Mouse (Mus musculus): Measurements from ENCODE around the gene Uts2b.
A peak's percentile ranks its signal among the peaks of the same experiment; 100 is the strongest.

The Uts2b gene

DNA sequence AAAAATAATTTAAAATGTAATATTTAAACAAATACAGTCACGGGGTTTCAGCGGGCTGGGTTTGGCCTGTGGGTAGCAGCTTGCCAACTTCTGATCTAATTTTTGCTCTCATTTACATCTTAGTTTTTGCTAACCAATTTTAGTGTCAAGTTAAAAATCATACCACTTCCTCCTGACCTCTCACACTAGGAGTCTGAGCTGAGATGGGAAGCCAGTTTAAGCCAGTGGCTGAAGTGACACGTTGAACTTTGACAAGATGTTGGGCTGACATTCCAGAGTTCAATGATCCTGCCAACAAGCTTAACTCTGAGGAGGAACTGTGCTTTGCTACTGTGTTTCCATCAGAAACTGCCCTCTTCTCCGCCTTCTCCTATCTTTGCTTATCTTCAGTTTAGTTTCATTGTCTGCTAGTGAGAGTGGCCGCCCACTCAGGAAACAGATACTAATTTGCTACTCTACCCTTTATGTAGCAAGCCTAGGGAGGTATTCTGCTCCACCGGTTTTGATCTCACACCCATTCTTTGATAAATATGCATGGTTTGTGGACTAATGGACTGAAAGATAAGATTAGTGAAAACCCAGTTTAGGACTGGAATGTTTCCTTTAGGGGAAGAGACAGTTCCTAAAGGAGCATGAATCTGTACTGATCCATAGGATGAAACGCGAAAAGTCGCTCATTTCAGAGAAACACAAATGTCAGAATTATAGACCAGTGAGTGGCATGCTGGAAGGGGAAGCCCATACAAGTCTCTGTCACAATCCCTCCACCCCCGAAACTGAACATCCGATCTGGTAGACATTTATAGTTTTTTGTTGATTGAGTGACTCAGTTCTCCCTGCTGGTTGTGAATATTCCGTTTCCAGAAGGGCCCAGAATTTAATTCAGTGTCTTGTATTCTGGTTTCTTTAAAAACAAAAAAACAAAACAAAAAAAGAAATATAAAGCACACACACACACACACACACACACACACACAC lies 17.9 kb upstream of the Uts2b start:
- no peaks in the 10 kb centered on the region for H3K27me3 ChIP-seq (ENCODE audit: control insufficient read depth, insufficient read depth, low read length, poor library complexity, severe bottlenecking)
- no peaks in the 10 kb centered on the region for H3K36me3 ChIP-seq (ENCODE audit: control insufficient read depth, insufficient read depth, low read length, poor library complexity, severe bottlenecking)
- DNase-seq (ENCODE audit: low read depth, low spot score): peak; percentile 80

DNA sequence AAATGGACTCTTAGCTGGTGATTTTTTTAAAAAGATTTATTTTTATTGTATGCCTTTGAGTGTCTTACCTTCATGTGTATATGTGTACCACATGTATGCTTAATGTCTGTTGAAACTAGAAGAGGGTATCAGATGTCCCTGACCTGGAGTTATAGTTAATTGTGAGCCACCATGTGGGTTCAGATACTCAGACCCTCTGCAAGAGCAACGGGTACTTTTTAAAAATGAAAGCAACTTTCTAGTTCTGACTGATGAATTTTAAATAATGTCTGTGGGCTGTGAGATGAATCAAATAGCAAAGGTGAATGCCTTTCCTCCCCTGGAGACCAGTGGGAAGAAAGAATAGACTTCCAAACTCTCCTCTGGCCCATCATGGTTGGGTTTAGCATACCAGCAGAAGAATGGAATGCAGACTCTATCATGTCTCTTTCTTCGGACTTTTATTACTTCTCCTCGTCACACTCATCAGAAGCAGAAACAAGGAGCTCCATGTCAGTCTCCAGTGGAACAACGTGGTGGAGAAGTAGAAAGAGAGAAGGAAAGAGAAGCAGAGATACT lies 16.9 kb upstream of the Uts2b start:
- no peak for DNase-seq (ENCODE audit: low read depth, low spot score)
- H3K36me3 ChIP-seq (ENCODE audit: control insufficient read depth, insufficient read depth, low read length, poor library complexity, severe bottlenecking): no peaks in the 10 kb centered on the region
- no peaks in the 10 kb centered on the region for H3K27me3 ChIP-seq (ENCODE audit: control insufficient read depth, insufficient read depth, low read length, poor library complexity, severe bottlenecking)

- Histone ChIP-seq H3K27me3 (ENCODE audit: control insufficient read depth, insufficient read depth, low read length, poor library complexity, severe bottlenecking) (no peaks in the 10 kb centered on the region), H3K36me3 (ENCODE audit: control insufficient read depth, insufficient read depth, low read length, poor library complexity, severe bottlenecking) (no peaks in the 10 kb centered on the region)
- no peak for DNase-seq (ENCODE audit: low read depth, low spot score)
Measured at GRCm38 (mm10) chr16:27385649-27386048, 15.6 kb upstream of the Uts2b start.

- peak; percentile 29 for DNase-seq (ENCODE audit: low read depth, low spot score)
- Histone ChIP-seq H3K36me3 (ENCODE audit: control insufficient read depth, insufficient read depth, low read length, poor library complexity, severe bottlenecking) (no peaks in the 10 kb centered on the region), H3K27me3 (ENCODE audit: control insufficient read depth, insufficient read depth, low read length, poor library complexity, severe bottlenecking) (no peaks in the 10 kb centered on the region)
Measured at GRCm38 (mm10) chr16:27384893-27385603, 15.0 kb upstream of the Uts2b start.

- Histone ChIP-seq H3K36me3 (ENCODE audit: control insufficient read depth, insufficient read depth, low read length, poor library complexity, severe bottlenecking) (no peaks in the 10 kb centered on the region), H3K27me3 (ENCODE audit: control insufficient read depth, insufficient read depth, low read length, poor library complexity, severe bottlenecking) (no peaks in the 10 kb centered on the region)
- no peak for DNase-seq (ENCODE audit: low read depth, low spot score)
Measured at GRCm38 (mm10) chr16:27382217-27382616, 12.2 kb upstream of the Uts2b start.

- Histone ChIP-seq H3K27me3 (ENCODE audit: control insufficient read depth, insufficient read depth, low read length, poor library complexity, severe bottlenecking) (no peaks in the 10 kb centered on the region), H3K36me3 (ENCODE audit: control insufficient read depth, insufficient read depth, low read length, poor library complexity, severe bottlenecking) (no peaks in the 10 kb centered on the region)
- DNase-seq (ENCODE audit: low read depth, low spot score): no peak
Measured at GRCm38 (mm10) chr16:27376556-27376955, 6.5 kb upstream of the Uts2b start.

DNA sequence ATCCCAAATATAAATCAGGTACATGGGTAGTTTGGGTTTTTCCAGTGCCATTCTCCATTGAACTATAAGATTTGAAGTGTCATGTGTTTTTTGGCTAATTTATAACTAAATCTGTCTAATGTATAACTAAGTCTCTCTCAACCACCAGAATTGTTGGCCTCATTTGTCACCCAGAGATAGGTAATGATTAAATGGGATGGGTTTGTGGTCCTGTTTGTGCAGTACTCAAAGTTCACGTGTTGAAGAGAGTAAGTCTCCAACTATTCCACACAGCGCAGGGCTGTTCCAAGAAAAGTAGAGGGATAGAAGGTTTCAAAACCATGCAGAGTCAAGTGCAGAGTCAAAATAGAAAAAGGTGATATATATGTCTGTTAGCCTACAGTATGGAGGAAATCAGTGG lies 5.3 kb upstream of the Uts2b start:
- no peak for DNase-seq (ENCODE audit: low read depth, low spot score)
- Histone ChIP-seq H3K27me3 (ENCODE audit: control insufficient read depth, insufficient read depth, low read length, poor library complexity, severe bottlenecking) (no peaks in the 10 kb centered on the region), H3K36me3 (ENCODE audit: control insufficient read depth, insufficient read depth, low read length, poor library complexity, severe bottlenecking) (no peaks in the 10 kb centered on the region)

DNA sequence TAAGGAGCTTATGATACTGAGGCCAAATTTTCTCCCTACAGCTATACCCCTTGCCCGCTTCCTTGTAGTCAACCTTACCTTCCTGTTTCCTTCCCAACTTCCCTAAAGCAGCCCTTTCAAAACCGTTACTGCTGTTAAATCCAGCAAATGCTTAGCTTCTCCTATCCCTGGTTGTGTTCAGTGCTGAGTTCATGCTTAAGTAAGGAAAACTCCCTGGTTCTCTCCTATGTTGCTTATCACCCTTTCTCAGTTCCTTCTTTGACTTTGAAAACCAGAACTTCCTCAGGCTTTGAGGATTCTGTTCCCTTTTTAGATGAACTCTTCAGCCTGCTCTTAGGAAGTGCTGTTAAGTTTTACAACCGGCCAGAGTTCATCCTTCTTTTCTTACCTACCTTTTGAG lies 4.1 kb upstream of the Uts2b start:
- H3K36me3 ChIP-seq (ENCODE audit: control insufficient read depth, insufficient read depth, low read length, poor library complexity, severe bottlenecking): no peaks in the 10 kb centered on the region
- H3K27me3 ChIP-seq (ENCODE audit: control insufficient read depth, insufficient read depth, low read length, poor library complexity, severe bottlenecking): no peaks in the 10 kb centered on the region
- DNase-seq (ENCODE audit: low read depth, low spot score): peak; percentile 63

DNA sequence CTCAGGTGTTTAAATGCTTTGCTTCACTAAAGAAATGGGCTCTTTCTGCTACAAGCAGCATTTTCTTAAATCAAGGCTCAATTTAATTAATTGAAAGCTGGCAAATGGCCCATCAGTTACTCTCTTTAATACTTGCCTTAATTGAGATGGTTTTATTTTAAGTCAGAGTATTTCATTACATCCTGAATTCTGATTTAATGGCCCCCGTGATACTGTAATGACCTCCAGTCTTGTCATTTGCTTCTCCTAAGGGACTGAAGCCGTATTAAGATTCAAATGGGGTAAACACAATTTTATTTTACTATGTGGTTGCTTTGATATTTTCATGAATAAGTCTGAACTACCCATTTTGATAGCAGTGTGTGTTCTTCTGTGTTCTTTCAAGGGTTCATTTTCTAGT lies 661 bp upstream of the Uts2b start:
- no peak for DNase-seq (ENCODE audit: low read depth, low spot score)
- no peaks in the 10 kb centered on the region for H3K27me3 ChIP-seq (ENCODE audit: control insufficient read depth, insufficient read depth, low read length, poor library complexity, severe bottlenecking)
- H3K36me3 ChIP-seq (ENCODE audit: control insufficient read depth, insufficient read depth, low read length, poor library complexity, severe bottlenecking): no peaks in the 10 kb centered on the region

DNA sequence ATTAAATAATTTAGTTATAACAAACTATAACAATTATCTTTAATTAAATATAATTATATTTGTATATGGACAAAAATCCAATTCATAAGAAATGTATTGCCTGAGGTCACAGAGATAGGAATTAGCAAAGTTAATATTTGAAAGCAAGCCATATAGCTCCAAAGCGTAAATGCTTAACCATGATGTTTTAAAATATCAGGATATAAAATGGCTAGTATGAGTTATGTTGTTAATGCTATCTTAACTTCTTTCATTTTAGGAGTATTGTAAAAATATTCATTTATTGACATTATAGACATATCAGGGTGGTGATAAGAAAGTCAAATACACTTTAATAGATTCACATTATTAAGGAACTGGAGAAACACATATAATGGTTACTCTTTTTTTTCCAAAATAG lies 10.0 kb downstream of the Uts2b start:
- Histone ChIP-seq H3K27me3 (ENCODE audit: control insufficient read depth, insufficient read depth, low read length, poor library complexity, severe bottlenecking) (no peaks in the 10 kb centered on the region), H3K36me3 (ENCODE audit: control insufficient read depth, insufficient read depth, low read length, poor library complexity, severe bottlenecking) (no peaks in the 10 kb centered on the region)
- no peak for DNase-seq (ENCODE audit: low read depth, low spot score)

DNA sequence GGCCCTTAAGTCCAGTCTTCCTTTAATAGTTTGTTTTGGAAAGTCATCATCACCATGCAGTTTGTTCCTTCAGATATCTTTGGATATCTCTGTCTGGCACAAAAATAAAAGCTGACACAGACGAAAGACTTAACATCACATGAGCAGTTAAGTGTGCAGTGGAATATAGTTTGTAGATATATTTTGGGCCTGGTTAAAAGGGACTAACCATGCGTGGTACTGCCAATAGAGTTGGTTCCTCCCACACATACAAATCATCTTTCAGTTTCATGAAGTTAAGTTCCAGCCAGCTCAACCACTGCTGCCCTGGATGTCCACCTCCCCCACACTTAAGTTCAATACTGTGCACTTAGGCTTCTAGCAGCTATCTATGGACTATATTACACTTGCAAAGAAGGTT lies 15.6 kb downstream of the Uts2b start:
- peak; percentile 72 for DNase-seq (ENCODE audit: low read depth, low spot score)
- no peaks in the 10 kb centered on the region for H3K36me3 ChIP-seq (ENCODE audit: control insufficient read depth, insufficient read depth, low read length, poor library complexity, severe bottlenecking)
- no peaks in the 10 kb centered on the region for H3K27me3 ChIP-seq (ENCODE audit: control insufficient read depth, insufficient read depth, low read length, poor library complexity, severe bottlenecking)

DNA sequence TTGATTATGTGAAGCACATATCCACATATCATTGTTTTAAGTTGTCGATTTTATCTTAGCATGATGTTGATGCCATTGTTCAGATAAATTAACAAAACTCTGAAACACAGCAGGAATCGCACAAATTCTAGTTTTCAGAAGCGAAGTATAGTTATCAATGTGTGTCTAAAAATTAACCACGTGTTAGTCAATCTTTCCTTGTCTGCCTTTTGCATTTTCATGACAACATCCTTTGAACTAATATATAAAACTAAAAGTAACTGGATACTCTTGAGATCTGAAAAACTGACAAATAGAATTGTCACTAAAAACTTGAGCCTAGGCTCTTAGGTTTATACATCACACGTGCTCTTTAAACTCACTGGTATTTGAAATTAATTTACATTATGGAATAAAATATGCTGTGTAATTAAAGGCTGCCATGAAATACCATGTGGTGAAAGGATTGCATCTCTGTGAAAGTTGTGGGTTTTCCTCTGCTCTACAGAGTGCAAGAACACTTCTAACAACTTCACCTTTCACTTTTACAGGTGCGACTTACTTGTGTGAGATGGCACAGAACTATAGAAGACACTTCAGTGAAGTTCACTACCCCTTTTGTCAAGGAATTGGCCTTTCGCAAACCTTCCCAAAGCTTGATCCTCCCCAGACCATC lies 20.0 kb downstream of the Uts2b start:
- DNase-seq (ENCODE audit: low read depth, low spot score): no peak
- Histone ChIP-seq H3K27me3 (ENCODE audit: control insufficient read depth, insufficient read depth, low read length, poor library complexity, severe bottlenecking) (no peaks in the 10 kb centered on the region), H3K36me3 (ENCODE audit: control insufficient read depth, insufficient read depth, low read length, poor library complexity, severe bottlenecking) (no peaks in the 10 kb centered on the region)

GRCm38 (mm10) chr16:27349235-27349634 lies 20.8 kb downstream of the Uts2b start:
- H3K36me3 ChIP-seq (ENCODE audit: control insufficient read depth, insufficient read depth, low read length, poor library complexity, severe bottlenecking): no peaks in the 10 kb centered on the region
- DNase-seq (ENCODE audit: low read depth, low spot score): peak; percentile 80
- no peaks in the 10 kb centered on the region for H3K27me3 ChIP-seq (ENCODE audit: control insufficient read depth, insufficient read depth, low read length, poor library complexity, severe bottlenecking)

DNA sequence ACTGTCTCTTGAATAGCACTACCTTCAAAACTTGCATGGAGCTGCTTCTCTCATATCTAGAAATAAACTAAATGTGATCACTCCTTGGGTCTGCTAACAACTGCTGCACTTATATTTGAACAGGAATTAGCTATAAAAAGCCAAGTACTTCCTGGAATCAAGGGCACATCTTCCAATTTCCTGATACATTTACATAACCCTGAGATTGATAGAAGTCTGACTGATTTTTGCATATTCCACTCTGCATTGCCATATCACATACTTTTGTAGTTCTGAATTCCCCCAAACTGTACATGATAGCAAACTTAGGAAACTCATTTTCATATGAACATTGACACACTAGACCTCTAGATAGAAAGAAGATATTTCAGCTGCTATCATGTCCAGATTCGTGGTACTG lies 21.7 kb downstream of the Uts2b start:
- H3K36me3 ChIP-seq (ENCODE audit: control insufficient read depth, insufficient read depth, low read length, poor library complexity, severe bottlenecking): no peaks in the 10 kb centered on the region
- H3K27me3 ChIP-seq (ENCODE audit: control insufficient read depth, insufficient read depth, low read length, poor library complexity, severe bottlenecking): no peaks in the 10 kb centered on the region
- no peak for DNase-seq (ENCODE audit: low read depth, low spot score)

- DNase-seq (ENCODE audit: low read depth, low spot score): no peak
- no peaks in the 10 kb centered on the region for H3K27me3 ChIP-seq (ENCODE audit: control insufficient read depth, insufficient read depth, low read length, poor library complexity, severe bottlenecking)
- no peaks in the 10 kb centered on the region for H3K36me3 ChIP-seq (ENCODE audit: control insufficient read depth, insufficient read depth, low read length, poor library complexity, severe bottlenecking)
Measured at GRCm38 (mm10) chr16:27347521-27347920, 22.5 kb downstream of the Uts2b start.

All from splenic B cell, adult 2 months (primary cell).